Mouse (Mus musculus) left cerebral cortex, adult 2 months (tissue): ENCODE measurements around the gene Lmtk3. TPM values are rescaled to one million over a fixed set of nuclear protein-coding genes. Genes with fewer than 3 reads are reported as not detected.

ENCODE experiments used
- DNase-seq, 2 experiments: peaks; one replicate each; pipeline ENCODE4 v3.0.0; 2021 to 2022; ENCODE audit warnings: low spot score in 2 of 2, mixed read lengths in 1 of 2; ENCODE audit errors: extremely low spot score in 1 of 2
- H3K27ac ChIP-seq: fragments of 200-600 bp; 2 replicates; pipeline ENCODE4 v1.8.1; 2022
- H3K4me3 ChIP-seq: fragments of 200-600 bp; 2 replicates; pipeline ENCODE4 v1.8.1; 2022
- CTCF ChIP-seq: fragments of 200-600 bp; IDR thresholded peaks from 2 replicates; pipeline ENCODE4 v1.8.1; 2022; ENCODE audit warnings: antibody characterized with exemption, mild to moderate bottlenecking, moderate library complexity
- intact Hi-C: fragments of 180-260 bp; cut with DNase I; formaldehyde crosslinking; loops from one replicate; pipeline ENCODE4 v1.15.1; 2025
- total RNA-seq, 2 experiments: library from RNA; stranded (reverse); gene quantifications; 2 replicates each; pipeline ENCODE4 v1.2.3; 2021

Lmtk3 gene
- total RNA-seq, 2 experiments from 2014 or later: 258 to 279 TPM

DNA sequence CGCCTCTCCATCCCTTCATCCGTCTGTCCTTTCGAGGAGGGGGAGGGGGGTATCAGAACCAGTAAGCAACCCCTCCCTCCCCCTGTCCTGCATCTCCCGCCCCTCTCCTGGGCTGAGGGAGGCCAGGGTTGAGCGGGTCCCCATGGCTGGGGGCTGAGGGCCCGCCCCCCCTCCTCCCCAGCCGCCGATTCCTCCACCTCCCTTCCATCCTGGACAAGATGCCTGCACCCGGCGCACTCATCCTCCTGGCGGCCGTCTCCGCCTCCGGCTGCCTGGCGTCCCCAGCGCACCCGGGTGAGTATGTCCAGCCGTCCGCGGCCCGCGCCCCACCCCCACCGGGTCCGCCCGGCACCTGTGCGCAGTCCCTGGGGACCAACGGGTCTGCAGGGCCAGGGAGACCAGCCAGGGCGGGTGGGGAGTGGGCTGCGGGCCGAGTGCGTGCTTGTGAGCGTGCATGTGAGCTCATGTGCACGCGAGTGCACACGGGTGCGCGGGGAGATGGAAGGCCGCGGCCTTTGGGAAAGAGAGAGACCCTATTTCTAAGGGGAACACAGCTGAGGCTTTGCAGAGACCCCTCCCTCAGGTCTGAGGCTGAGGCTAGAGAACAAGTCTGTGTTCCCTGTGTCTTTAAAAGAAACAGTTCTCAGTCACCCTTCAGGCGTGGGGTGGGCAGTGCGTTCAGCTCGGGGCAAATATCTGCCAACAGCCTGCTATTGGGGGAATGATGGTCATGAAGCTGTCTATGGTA is 2.0 kb downstream of the Lmtk3 start:
- peak in 1 of 2 experiments; percentile 62 for DNase-seq
- TF ChIP-seq CTCF: no peak; the same call in 1 of the 2 replicates
- H3K27ac ChIP-seq: peak overlapping the region; percentile 93
- intact Hi-C loops: no loop called here
- H3K4me3 ChIP-seq: peak overlapping the region; percentile 59

DNA sequence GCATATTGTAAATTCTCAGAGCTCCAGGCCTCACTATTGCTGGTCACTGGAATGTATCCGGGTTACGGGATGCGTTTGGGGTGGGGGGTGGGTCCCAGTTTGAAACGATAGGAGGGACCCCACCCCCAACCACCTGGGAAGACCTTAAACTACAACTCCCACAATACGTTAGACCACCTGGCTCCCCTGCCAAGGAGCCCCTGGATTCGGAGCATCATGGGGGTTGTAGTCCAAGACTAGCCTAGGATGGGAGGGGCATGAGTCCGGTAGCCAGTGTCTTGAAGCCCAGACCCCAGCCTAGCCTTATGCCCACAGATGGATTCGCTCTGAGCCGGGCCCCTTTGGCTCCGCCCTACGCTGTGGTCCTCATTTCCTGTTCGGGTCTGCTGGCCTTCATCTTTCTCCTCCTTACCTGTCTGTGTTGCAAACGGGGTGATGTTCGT is 2.6 kb downstream of the Lmtk3 start:
- Histone ChIP-seq H3K4me3 (peak overlapping the region; percentile 59), H3K27ac (peak overlapping the region; percentile 93)
- no peak for DNase-seq
- no peak for TF ChIP-seq CTCF
- intact Hi-C loops: no loop called here

DNA sequence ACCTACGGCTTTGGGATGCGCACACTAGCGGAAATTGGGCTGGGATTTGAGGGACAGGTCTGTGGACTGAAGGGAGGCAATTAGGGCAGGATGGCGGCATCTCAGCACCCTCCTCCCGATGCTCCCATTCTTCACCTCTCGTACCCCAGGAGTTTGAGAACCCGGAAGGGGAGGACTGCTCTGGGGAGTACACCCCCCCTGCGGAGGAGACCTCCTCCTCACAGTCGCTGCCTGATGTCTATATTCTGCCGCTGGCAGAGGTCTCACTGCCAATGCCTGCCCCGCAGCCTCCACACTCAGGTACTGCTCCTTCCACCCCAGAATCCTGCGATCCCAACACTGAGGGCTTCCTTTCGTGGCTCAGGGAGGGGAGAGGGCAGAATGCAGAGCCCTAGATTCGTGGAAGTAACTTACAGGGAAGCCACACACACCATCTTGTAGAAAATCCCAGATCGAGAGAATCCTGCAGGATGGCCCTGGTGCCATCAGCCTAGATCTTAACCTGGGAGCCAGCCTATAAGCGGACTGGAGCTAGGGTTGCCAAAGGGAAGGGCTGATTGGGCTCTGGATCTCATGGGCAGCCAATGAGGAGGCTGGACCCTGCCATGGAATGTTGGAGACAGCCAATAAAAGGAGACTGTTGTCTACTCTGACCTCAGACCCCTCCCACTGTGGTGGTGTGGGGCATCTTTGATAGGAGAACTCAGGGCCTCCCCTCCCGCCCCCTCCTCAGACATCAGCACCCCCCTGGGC is 3.3 kb downstream of the Lmtk3 start:
- Histone ChIP-seq H3K27ac (peak overlapping the region; percentile 93), H3K4me3 (peak overlapping the region; percentile 59)
- no peak for TF ChIP-seq CTCF
- DNase-seq: peak in 1 of 2 experiments; percentile 67
- intact Hi-C loops: no loop called here

DNA sequence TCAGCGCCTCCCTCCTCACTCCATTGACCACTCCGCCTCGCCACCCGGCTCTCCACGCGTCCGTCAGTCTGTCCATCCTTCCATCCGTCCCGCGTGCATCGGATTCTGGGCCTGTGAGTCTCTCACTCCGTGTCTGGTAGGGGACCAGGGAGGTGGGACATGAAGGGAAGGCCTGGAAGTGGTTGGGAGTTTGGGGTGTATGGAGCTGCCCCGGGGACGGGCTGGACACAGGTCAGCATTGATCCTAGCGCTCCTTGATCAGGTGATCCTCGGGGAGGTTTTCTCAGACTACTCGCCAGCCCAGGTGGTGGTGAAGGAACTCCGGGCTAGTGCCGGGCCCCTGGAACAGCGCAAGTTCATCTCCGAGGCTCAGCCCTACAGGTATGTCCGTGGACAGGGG is 4.1 kb downstream of the Lmtk3 start:
- Histone ChIP-seq H3K4me3 (no peak overlapping the region; the same call in 1 of the 2 replicates), H3K27ac (no peak overlapping the region)
- intact Hi-C loops: no loop called here
- no peak for TF ChIP-seq CTCF
- DNase-seq: no peak

- intact Hi-C loops: no loop called here
- Histone ChIP-seq H3K4me3 (no peak overlapping the region), H3K27ac (no peak overlapping the region)
- no peak for TF ChIP-seq CTCF
- no peak for DNase-seq
Measured at GRCm38 (mm10) chr7:45790721-45791120, 7.2 kb downstream of the Lmtk3 start.

DNA sequence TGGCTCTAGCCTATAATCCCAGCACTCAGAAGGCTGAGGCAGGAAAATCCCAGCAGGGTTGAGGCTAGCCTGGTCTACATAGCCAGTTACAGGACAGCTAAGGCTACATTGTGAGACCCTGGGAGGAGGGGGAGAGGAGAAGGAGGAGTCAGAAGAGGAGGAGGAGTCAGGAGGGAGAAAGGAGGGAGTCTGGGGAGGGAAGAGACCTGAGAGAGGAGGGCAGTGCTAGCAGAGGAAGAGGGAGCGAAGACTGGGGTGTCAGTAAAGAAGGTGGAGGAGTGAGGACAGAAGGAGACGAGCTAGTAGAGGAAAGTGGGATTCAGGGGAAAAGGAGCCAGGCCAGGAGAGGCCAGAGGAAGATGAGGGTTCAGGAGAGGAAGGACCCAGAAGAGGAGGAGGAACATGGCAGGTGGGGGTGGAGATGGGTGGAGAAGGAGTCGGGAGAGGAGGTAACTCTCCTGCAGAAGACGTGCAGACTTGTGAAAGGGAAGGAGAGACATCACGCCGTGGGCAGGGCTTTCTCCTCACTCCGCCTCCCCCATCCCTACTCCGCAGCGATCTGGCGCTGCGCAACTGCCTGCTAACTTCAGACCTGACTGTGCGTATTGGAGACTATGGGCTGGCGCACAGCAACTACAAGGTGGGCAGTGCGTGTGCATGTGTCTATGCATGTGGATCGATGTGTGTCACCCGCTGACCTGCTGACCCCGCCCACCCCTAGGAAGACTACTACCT is 8.4 kb downstream of the Lmtk3 start:
- intact Hi-C loops: no loop called here
- no peak for TF ChIP-seq CTCF
- H3K27ac ChIP-seq: no peak overlapping the region
- no peak for DNase-seq
- H3K4me3 ChIP-seq: no peak overlapping the region

- intact Hi-C loops: no loop called here
- no peak for TF ChIP-seq CTCF
- H3K27ac ChIP-seq: no peak overlapping the region
- no peak overlapping the region for H3K4me3 ChIP-seq
- no peak for DNase-seq
Measured at GRCm38 (mm10) chr7:45793240-45793639, 9.7 kb downstream of the Lmtk3 start.

DNA sequence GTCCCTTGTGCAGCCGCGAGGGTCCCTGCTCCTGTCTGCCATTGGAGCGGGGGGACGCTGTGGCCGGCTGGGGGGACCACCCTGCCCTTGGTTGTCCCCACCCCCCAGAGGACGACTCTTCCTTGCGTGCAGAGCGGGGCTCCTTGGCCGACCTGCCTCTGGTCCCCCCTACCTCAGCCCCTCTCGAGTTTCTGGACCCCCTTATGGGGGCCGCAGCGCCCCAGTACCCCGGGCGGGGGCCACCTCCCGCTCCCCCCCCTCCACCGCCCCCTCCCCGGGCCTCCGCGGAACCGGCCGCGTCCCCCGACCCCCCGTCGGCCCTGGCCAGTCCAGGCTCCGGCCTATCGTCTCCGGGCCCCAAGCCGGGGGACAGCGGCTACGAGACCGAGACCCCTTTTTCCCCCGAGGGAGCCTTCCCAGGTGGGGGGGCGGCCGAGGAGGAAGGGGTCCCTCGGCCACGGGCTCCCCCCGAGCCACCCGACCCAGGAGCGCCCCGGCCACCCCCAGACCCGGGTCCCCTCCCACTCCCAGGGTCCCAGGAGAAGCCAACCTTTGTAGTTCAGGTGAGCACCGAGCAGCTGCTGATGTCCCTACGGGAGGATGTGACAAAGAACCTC is 10.5 kb downstream of the Lmtk3 start:
- no peak for TF ChIP-seq CTCF
- intact Hi-C loops: no loop called here
- no peak overlapping the region for H3K27ac ChIP-seq
- DNase-seq: no peak
- no peak overlapping the region for H3K4me3 ChIP-seq

- intact Hi-C loops: no loop called here
- no peak for TF ChIP-seq CTCF
- no peak overlapping the region for H3K27ac ChIP-seq
- H3K4me3 ChIP-seq: no peak overlapping the region
- DNase-seq: no peak
Measured at GRCm38 (mm10) chr7:45794971-45795370, 11.4 kb downstream of the Lmtk3 start.

GRCm38 (mm10) chr7:45796950-45797349 is 13.4 kb downstream of the Lmtk3 start:
- no peak for TF ChIP-seq CTCF
- H3K4me3 ChIP-seq: no peak overlapping the region
- intact Hi-C loops: no loop called here
- no peak overlapping the region for H3K27ac ChIP-seq
- DNase-seq: no peak

DNA sequence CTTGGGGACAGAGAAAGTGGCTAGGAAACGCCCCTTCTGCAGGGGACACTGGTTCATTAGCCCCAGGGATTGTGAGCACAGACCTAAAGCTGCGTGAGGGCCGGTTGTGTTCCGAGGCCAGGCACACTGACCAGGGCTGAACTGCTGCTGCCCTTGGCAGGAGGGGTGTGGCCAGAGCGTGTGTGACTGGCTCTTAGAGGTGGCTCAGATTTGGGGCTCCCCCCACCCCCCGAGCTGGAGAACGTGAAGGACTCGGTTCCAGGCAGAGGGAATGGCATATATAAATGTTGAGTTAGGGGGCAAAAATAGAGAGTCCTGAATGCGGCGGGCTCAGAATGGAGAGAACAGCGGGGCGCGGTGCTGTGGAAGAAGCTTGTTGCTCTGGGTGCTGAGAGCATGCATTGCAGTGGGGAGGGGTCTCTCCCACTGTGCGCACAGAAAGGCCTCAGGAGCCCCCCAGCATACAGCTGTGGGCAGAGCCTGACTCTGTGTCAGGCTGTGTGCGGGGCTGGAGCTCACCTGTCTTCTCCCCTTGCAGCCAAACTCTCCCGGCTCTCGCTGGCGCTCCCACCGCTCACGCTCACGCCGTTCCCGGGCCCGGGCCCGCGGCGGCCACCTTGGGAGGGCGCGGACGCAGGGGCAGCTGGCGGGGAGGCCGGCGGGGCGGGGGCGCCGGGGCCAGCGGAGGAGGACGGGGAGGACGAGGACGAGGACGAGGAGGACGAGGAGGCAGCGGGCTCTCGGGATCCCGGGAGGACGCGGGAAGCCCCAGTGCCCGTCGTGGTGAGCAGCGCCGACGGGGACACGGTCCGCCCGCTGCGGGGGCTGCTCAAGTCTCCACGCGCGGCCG is 14.3 kb downstream of the Lmtk3 start:
- Histone ChIP-seq H3K4me3 (peak overlapping the region; percentile 34), H3K27ac (no peak overlapping the region; the same call in 1 of the 2 replicates)
- intact Hi-C loops: no loop called here
- no peak for TF ChIP-seq CTCF
- DNase-seq: no peak
